Mouse (Mus musculus) yolk sac, embryonic 10.5 days (tissue): ENCODE measurements around the gene Mrpl38.
"Not testable (repeated sequence)": the region's sequence is repeated elsewhere in the genome, so short reads cannot be mapped to it uniquely, and the experiment has no call there.

Experiments used
- DNase-seq: peaks from one replicate; pipeline ENCODE4 v3.0.0-alpha.2; 2017; ENCODE audit warnings: low spot score

Mrpl38 gene

DNA sequence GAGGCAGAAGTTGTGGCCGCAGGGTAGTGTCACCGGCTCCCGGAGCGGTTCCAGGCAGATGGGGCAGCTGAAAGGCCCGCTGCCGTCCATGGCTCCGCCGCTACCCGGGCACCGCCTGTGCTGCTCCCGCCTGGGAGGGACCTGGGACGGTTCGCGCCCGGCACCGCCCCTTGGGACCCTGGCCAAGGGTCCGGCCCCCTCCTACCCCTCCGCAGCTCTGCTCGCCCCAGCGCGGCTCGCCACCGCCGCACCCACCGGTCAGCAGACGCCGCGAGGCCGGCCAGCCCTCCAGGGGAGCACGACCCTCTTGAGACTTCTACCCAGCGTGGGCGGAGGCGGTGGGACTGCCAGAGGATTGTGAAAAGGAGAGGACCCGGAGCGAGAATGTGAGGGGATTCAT, 28.5 kb downstream of the Mrpl38 start:
- DNase-seq: peak; percentile 54

DNA sequence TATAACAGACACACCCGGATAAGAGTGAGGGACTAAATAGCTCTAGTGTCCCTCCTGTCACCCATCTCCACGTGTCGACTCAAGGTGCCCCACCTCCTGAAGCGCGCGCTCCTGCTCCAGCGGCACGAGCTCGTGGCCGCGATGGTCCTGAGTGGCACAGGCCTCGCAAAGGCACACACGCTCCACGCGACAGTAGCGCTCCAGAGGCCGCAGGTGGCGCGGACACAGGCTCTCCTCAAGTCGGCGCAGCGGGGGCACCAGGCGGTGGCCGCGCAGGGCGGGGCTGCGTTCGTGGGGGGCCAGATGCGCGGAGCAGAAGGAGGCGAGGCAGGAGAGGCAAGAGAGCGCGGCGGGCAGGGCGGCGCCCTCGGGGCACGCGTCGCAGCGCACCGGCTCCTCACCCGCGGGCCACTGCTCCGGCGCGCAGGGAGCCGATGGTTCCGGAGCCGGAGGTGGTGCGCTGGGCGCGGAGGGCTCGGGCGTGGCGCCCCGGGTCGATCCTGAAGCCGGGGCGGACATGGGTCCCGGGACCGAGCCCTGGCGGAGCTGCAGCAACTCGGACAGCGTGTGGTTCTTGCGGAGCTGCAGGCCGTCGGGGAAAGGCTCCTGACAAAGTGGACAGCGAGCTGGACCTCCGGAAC, 29.1 kb downstream of the Mrpl38 start:
- no peak for DNase-seq

DNA sequence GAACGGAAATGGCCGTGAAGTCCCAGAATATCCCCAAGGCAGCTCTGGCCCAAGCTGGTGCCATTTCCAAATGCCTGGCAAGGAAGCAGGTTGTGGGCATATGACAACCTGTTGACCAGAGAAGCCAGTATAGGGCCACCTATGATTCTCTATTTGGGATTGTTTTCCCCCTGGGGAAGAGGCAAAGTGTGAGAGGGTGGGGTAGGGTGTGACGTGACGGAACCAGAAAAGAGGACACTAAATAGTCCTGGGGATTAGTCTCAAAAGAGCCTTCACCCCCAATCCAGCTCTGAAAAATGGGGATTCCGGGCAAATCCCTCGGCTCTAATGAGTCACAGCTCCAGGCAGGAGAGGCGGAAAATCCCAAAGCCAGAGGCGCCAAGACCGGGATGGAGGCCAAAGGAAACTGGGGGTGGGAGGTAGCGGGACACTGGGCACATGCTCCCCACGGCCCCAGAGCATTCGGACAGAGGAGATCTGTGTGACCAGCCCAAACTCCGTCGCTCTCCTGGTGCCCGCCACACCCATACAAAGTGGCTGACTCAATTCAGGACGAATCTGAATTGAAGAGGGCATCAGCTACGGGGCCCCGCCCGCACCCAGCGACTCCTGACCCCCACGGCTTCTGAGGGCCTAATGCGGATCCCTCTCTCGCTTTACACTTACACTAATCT, 30.1 kb downstream of the Mrpl38 start:
- DNase-seq: no peak

DNA sequence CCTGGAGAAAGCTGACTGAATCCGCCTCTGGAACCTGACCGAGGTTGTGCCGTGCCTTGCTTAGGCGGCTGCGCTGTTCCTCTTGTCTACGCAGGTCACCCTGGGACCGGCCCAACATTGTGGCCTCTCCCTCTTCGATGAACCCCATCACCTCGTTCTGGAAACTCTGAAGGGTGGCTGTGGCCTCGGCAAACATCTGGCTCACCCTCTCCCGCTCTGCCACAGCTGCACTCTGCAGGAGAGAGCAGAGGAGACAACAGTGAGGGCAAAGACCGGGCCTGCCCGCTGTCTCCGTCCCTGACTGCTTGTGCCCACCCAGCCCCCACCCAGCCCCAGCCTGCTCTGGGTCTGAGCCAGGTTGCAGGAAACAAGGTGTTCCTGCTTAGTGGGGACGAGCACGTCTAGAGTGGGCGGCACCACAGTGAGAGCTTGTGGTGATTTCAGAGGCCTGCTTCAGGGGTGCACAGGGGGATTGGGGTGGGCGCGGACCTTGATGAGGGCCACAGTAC, 30.8 kb downstream of the Mrpl38 start:
- no peak for DNase-seq

DNA sequence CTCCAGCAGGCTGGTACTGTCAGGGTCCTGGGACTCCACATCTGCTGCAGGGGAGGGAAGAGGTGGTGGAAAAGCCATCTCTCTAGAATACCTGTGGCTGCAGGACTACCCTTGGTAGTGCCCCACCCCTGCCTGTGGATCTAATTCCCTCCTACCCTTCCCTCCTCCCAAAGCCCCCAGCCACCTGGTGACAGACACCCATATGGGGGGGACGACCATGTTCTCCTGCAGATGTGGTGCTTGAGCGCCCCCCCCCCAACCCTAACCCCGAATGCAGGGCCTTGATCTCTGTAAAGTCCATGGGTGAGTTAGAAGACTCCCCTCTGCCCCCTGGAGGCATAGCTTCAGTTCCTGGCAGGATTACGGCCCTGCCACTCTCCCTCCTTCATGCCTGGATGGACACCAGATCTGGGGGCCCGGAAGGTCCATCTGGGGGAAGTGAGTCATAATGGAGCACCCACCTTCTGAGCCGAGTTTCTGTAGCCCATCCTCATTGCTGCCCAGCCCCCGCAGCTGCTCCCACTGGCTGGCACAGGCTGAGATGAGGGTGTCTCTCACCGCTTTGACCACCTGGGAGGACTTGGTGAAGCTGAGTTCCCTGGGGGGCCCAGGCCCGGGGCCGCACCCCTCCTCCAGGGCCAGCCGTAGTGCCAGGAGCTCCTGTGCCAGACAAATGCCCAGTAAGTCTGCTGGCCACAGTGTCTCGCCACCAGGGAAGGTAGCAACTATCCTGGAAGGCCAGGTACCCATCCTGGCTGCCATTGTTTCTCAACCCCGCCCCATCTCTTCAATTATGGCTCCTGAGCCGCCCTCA, 31.5 kb downstream of the Mrpl38 start:
- DNase-seq: no peak

DNA sequence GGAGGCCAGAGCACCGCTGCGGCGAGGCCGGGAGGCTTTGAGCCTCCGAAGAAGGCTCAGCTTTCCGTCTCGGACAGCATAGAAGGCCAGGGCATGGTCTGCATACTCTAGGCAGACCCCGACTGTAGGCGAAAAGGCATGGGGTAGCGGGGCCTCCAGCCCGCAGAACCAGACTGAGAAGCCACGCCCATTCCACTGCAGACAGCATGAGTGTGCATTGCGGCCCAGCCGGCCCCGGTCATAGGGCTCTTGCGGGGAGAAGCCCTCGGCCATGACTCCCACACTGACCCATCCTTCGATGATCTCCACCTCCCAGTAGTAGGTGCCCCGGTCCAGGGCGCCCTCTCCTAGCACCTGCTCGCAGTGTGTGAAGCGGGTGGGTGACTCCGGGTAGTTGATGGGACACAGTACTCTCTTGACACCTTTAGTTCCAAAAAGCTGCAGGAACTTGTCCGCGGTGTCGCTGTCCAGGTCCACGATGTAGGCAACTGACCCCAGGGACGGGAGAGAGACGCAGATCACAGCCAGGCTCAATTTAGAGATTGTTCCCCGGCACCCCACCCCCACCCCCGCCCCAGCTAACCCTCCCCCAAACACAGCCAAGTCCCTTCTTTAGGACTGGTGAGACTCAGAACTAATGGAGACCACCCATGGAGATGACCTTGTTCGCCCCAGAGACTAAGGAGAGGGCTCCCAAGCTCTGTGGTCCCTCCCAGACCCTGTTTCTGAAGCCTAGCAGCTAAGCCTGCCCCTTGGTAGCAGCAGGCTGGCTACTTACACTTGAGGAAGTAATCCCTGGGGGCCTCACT, 32.3 kb downstream of the Mrpl38 start:
- no peak for DNase-seq

DNA sequence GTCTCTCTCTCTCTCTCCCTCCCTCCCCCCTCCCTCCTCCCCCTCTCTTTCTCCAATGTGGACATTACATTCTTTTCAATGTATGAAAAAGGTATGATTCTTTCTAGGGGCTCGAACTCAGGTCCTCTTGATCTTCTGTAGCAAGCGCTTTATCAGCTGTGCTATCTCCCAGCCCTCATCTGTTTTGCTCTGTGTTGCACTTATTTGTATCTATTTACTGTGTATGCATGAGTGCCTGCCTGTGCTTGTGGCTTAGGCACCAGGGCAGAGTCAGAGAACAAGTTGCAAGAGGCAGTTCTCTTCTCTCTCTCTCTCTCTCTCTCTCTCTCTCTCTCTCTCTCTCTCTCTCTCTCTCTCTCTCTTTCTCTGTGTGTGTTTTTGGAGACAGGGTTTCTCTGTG, 33.6 kb downstream of the Mrpl38 start:
- no peak for DNase-seq

DNA sequence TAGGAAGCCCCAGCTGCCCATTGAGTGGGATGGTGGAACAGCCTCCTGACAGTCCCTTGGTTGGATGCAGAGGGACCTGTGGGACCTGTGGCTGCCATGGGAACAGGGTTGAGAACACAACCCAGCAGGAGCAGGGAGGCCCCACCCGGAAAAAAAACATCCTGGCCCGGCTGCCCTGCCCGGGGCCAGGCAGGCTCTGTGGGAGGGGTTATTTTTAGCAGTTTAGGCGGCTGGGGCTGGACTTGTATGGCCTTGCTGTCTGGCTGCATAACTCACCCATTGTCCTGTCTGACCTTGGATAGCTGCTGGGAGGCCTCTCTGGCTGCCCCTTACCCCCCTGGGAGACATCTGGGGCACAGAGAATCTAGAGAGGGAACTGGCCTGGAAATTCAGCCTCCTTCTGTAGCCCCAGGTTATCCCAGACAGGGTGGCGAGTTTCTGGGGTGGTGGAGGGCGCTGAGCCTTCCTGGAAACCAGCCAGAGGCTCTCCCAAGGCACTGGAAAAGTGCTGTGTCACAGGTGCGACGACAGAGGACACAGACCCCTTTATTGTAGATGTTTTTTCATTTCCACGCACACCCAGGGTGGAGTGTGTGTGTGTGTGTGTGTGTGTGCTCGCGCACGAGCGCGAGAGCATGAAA, 34.5 kb downstream of the Mrpl38 start:
- no peak for DNase-seq

DNA sequence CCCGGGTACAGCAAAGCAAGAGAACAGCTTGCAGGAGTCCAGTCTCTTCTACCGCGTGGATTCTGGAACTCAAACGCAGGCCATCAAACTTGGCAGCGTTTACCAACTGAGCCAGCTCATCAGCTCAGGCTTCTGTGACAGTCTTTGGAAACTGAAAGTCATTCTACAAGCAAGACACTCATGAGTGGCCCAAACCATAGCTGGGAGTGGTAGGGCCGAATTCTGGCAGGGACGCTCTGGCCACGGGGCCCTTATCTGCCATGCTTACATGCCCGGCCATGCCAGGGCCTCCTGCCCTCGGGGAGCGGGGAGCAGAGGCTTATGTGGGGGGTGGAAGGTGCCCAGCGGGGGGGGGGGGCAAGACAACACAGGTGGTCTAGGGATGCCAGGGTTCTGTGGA, 35.1 kb downstream of the Mrpl38 start:
- no peak for DNase-seq

DNA sequence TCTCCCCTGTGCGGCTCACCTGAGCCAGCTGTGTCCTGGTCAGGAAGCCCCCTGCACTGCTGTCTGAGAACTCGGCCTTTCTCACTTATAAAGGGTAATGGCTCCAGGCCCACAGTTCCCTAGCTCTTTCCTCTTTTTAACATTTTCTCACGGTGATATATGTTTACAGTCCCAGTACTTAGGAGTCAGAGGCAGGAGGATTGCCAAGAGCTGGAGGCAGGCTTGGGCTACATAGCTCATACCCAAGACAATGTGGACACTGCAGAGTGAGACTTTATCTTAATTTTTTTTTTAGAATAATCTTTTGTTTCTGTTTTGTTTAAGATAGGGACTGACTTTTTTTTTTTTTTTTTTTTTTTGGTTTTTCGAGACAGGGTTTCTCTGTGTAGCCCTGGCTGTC, 36.2 kb downstream of the Mrpl38 start:
- DNase-seq: no peak

DNA sequence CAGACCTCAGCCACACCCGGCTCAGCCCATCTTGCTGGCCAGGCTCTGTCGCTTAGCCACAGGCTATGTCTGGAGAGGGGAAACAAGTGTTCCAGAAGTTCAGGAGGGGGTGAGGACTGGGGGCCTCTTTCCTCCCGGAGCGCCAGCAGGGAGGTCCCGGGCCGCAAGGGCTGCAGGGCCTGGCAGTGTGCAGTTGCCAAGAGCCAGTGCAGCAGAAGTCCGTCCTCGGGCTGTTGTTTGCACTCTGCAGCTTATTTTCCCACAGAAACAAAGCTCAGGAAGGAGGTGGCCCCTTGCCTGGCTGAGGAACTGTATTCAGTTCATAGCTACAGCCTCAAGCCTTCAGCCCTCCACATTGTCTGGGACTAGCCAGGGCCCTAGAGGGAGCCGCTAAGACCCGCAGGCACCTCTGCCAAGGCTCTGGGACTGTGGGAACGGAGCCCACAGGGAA, 36.7 kb downstream of the Mrpl38 start:
- DNase-seq: no peak

DNA sequence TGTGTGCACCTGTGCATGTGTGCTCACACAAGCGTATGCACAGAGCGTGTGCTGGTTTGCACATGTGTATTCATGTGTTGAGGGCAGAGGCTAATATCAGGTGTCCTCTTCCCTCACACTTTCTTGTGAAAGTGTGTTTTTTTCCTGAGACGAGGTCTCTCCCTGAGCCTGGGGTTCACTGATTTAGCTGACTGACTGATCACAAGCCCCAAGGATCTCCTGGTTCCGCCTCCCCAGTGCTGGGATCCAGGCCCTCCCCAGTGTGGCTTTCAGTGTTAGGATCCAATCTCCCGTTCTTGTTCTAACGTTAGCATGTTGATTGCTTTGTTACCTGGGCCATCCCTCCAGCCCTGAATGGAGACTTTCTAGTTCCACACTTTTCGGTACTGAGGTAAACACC, 37.8 kb downstream of the Mrpl38 start:
- no peak for DNase-seq

DNA sequence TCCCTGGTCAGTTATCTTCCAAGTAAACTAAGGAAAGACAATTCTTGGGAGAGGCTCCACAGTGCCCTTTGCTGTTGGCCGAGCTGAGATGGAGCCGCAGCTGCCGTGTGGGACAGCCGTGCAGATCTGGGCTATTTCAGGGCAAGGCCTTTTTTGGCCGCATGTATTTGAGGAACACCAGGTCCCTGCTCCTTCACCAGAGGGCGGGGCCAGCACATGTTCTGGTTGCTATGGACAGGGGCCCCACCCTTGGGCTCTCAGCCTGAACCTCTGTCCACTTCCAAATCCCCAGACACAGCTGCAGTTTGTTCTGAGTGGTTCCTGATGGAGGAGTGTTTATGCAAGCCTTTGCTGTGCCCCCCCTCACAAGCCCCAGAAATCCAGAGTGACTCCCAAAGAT, 38.3 kb downstream of the Mrpl38 start:
- DNase-seq: peak; percentile 24

DNA sequence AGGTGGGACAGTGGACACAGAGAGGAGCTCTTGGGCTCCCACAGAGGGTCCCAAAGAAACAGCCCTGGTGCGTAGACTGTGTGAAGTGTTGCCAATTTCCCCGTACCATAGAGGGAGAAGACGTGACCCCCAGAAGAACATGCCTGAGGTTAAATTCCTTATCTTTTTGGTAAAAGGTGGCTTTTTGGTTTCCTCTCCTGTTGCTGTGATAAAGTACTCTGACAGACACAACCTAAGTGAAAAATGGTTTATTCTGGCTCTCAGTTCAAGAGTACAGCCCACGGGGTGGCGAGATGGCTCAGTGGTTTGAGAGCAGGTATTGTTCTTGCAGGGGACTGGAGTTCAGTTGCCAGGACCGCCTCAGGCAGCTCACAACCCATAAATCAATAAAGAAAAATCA, 39.2 kb downstream of the Mrpl38 start:
- no peak for DNase-seq

DNA sequence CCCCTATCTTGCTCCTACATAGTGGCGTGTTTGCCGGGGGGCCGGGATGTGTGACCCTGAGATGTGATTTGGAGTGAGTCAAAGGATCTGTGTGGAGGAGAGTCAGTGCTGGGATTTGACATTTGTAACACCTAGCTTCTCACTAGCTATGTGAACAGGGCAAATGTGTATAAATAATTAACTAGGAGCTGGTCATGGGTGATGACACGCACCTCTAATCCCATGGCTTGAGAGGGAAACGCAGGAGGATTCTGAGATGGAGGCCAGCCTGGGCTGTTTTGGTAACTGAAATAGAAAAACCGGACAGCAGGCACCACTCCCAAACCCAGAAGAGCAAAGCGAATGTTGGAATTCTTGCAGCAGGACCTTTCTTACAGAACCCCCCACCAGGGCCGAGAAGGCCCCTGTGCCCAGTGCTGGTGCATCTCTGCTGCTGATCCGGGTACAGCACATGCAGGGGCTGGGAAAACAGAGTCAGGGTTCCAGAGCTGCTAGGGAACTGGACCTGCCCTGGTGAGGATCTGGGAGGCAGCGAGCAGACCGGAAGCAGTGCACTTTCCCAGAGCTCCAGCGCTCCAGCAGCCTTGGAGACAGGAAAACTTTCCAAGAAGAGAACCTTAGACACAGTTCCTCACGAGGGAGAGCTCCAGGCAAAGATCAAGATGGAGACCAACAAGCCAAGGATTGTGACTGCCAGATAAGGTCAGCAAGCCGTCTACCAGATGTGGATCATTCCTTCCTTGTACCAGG, 39.8 kb downstream of the Mrpl38 start:
- peak; percentile 69 for DNase-seq

DNA sequence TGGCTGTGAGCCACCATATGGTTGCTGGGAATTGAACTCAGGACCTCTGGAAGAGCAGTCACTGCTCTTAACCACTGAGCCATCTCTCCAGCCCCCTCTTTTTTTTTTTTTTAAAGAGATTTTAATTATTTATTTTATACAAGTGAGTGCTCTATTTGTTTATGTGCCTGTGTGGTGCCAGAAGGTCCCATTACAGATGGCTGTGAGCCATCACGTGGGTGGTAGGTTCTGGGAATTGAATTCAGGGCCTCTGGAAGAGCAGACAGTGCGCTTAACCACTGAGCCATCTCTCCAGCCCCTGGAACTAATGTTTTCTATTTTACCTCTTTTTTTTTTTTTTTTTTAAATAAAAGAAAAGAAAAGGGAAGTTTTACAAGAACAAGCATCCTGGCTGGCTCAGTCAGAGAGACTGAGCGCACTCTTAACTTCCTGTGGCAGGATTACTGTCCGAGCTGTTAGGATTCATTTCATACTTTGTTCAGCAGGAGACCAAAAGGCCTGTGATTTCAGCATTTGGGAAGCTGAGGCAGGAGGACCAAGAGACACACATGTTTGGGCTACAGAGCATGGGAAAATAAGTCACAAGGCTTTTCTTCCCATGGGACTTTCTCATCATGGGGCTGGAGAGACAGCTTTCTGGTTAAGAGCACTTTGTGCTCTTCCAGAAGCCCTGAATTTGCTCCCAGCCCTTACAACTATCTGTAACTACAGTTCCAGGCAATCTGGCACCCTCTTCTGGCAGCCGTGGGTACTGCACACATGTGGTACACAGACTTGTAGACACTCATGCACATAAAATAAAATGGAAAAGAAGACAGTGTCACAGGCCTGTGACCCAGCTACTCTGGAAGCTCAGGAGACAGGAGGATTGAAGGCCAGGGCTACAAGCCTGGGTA, 42.2 kb downstream of the Mrpl38 start:
- no peak for DNase-seq

DNA sequence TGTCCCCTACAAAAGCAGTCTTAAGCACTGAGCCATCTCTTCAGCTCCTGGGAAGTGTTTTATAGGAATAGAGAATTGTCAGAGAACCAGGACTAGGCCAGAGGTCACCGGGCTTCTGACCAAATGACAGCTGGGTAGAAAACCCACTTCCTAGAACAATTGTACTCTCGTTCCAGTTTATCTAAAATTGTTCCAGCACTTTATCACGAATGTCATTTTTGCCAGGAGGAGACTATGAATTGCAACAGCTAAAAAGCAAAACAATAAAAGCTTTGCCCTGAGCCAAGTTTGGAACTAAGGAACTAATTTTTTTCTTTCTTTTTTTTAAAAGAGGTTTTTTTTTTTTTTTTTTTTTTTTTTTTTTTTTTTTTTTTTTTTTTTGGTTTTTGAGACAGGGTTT, 43.1 kb downstream of the Mrpl38 start:
- no peak for DNase-seq

DNA sequence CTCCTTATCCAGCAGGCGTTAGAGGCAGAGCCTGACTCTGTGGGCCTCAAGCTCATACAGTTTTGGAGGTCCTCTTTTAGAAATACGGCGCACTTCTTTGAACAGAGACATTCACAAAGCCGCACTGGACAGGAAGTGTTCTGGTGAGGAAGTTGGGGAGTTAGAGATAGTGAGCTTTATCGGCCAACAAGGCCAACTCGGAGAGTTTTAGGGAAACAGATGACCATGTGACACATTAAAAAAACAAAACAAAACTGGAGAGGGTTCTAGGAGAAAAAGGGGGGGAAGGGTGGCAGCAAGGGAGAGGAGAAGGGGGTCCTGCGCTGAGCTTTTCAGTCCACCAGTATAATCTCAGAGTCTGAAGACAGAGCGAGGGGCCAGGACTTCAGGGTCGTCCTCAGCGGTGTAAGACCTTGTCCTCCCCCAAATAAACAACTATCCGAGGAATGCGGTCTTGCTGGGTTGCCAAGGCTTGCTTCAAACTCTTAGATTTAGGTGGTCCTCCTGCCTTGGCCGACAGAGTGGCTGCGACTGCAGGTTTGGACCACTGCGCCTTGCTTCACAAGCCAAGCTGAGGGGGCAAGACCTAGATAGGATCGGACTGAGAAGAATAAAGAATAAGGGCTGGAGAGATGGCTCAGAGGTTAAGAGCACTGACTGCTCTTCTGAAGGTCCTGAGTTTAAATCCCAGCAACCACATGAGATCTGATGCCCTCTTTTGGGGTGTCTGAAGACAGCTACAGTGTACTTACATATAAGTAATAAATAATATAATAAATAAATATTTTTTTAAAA, 44.7 kb downstream of the Mrpl38 start:
- peak; percentile 9 for DNase-seq

DNA sequence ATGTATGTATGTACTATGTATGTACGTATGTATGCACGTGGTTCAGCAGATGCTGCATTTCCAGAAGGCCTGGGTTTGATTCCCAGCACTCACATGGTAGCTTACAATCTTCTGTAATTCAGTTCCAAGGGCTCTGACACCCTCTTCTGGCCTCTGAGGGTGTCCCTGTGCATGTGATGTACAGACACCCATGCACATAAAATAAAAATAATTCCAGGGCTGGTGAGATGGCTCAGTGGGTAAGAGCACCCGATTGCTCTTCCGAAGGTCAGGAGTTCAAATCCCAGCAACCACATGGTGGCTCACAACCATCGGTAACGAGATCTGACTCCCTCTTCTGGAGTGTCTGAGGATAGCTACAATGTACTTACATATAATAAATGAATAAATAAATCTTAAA, 45.7 kb downstream of the Mrpl38 start:
- not testable (repeated sequence) for DNase-seq
